Mouse (Mus musculus): ENCODE data around the gene Irs3. TPM values are rescaled to one million over a fixed set of nuclear protein-coding genes. Genes with fewer than 3 reads are reported as not detected.

Gene Irs3
- not detected for polyA plus RNA-seq (2014; fragmentation: Illumina TruSeq; extraction: RNeasy Lipid Tissue Mini Kit (QIAGEN cat#74804); ENCODE audit: low read depth, low replicate concordance)

DNA sequence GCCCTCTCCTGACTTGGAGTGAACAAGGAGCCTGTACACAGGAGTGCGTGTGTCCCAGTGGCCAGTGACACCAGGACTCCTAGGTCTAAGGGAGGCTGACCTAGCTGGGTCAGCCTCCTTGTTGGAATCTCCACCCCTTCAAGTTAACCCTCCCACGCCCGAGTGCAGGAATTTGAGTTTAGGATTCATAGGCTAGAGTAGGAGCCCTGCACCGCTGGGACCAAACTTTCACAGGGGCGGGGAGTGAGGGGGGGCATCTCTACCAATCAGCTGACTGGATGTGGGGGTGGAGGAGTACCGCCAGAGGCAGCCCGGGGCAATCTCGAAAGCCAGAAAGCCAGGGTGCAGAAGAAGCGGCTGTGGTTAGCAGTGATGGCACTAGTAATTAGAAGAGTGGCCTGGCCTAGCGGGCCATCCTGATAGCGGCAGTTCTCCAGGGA lies at the start of gene Irs3:
Gene Irs3 (minus strand): TSS at position 63 of the 440 bp plus-strand sequence.

DNA sequence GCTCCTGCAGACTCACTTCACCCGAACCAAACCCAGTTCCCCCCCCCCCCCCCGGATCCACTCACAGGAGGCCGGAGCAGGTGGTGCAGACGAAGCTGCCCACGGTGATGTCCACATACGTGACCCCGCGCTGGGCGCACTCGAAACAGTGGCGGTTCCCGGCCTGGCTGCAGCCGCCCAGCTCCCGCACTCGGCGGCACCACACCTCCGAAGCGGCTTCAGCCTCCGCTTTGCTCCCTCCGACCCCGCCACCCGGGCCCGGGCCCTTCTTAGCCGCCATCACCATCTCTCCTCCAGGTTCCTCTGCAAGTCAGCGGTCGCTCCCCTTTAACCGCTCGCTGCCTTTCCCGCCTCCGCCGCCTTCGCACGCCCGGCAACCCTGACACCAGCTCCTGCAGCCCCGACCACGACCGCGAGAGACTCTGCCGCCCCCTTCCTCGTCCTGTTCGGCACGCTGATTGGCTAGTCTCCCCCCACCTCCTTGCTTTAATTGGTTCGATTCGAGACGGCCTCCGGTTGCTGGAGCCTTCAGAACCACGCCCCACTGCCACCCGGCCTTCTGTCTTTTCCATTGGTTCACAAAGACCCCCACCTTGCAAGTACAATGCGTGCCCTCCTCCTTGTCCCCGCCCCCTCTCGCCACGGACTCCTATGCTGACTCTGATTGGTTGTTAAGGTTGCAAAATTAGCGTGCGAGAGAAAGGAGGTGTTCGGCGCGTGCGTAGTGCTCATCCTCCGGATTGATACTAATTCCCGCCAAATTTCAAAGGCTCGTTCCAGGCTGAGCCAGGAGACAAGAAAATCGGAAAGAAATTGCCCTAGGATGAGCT lies 39.0 kb upstream of the Irs3 start, which contains the start of gene Agfg2:
Gene Agfg2 (minus strand): TSS at position 433 of the 830 bp plus-strand sequence.

DNA sequence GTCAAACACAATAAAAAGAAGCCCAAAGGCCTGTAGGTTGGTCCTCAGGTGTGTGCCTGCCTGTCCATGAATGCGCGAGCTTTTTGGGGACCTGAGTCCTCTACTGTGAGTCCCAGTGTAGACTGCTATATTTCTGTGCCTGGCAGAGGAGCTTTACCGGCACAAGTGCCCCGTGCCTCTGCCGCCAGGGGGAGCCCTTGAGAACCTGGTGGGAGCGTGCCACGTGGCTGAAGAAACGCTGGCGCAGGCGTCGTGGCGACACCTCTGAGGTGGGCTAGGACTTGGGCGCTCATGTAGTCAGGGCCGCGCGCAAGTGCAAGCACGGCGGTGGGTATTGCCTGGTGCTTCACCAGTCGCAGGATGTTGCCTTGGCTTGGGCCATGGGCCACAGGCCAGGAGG lies 4.5 kb downstream of the Irs3 start, which contains the start of gene Sap25:
Gene Sap25 (plus strand): TSS at position 281 of the 400 bp plus-strand sequence.

GRCm38 (mm10) chr5:137628498-137629305 lies 16.8 kb downstream of the Irs3 start, which contains the start of the genes Fbxo24, Lrch4 and Gm20605:
Gene Fbxo24 (minus strand): TSS chr5:137629002.
Gene Lrch4 (plus strand): TSS chr5:137629121.
Gene Gm20605 (plus strand): TSS chr5:137629175.

GRCm38 (mm10) chr5:137613550-137613949 lies 32.0 kb downstream of the Irs3 start, which contains the start of gene Pcolce:
Gene Pcolce (minus strand): TSS chr5:137613784.

GRCm38 (mm10) chr5:137600619-137601364 lies 44.7 kb downstream of the Irs3 start, which contains the start of gene Mospd3:
Gene Mospd3 (minus strand): TSS chr5:137601058.

Other genes starting within 250 kb of the Irs3 start
- 2.8 TPM for gene Zan, start 168.7 kb downstream of the Irs3 start, polyA plus RNA-seq (2014; fragmentation: Illumina TruSeq; extraction: RNeasy Lipid Tissue Mini Kit (QIAGEN cat#74804); ENCODE audit: low read depth, low replicate concordance)
- gene Pop7, start 143.2 kb downstream of the Irs3 start, polyA plus RNA-seq (2014; fragmentation: Illumina TruSeq; extraction: RNeasy Lipid Tissue Mini Kit (QIAGEN cat#74804); ENCODE audit: low read depth, low replicate concordance), result not detected
- gene Gigyf1, start 127.2 kb downstream of the Irs3 start, polyA plus RNA-seq (2014; fragmentation: Illumina TruSeq; extraction: RNeasy Lipid Tissue Mini Kit (QIAGEN cat#74804); ENCODE audit: low read depth, low replicate concordance), result 0.83 TPM
- not detected for gene Epo, start 112.5 kb downstream of the Irs3 start, polyA plus RNA-seq (2014; fragmentation: Illumina TruSeq; extraction: RNeasy Lipid Tissue Mini Kit (QIAGEN cat#74804); ENCODE audit: low read depth, low replicate concordance)
- gene Gnb2, start 112.2 kb downstream of the Irs3 start, polyA plus RNA-seq (2014; fragmentation: Illumina TruSeq; extraction: RNeasy Lipid Tissue Mini Kit (QIAGEN cat#74804); ENCODE audit: low read depth, low replicate concordance), result 1.3 TPM
- not detected for gene Actl6b, start 92.2 kb downstream of the Irs3 start, polyA plus RNA-seq (2014; fragmentation: Illumina TruSeq; extraction: RNeasy Lipid Tissue Mini Kit (QIAGEN cat#74804); ENCODE audit: low read depth, low replicate concordance)
- 0.25 TPM for gene Tfr2, start 75.9 kb downstream of the Irs3 start, polyA plus RNA-seq (2014; fragmentation: Illumina TruSeq; extraction: RNeasy Lipid Tissue Mini Kit (QIAGEN cat#74804); ENCODE audit: low read depth, low replicate concordance)
- not detected for gene Mospd3, start 44.7 kb downstream of the Irs3 start, polyA plus RNA-seq (2014; fragmentation: Illumina TruSeq; extraction: RNeasy Lipid Tissue Mini Kit (QIAGEN cat#74804); ENCODE audit: low read depth, low replicate concordance)
- 12.9 TPM for gene Pcolce, start 31.9 kb downstream of the Irs3 start, polyA plus RNA-seq (2014; fragmentation: Illumina TruSeq; extraction: RNeasy Lipid Tissue Mini Kit (QIAGEN cat#74804); ENCODE audit: low read depth, low replicate concordance)
- gene Fbxo24, start 16.7 kb downstream of the Irs3 start, polyA plus RNA-seq (2014; fragmentation: Illumina TruSeq; extraction: RNeasy Lipid Tissue Mini Kit (QIAGEN cat#74804); ENCODE audit: low read depth, low replicate concordance), result 3.5 TPM
- gene Lrch4, start 16.6 kb downstream of the Irs3 start, polyA plus RNA-seq (2014; fragmentation: Illumina TruSeq; extraction: RNeasy Lipid Tissue Mini Kit (QIAGEN cat#74804); ENCODE audit: low read depth, low replicate concordance), result 1.6 TPM
- gene Gm20605, start 16.5 kb downstream of the Irs3 start, polyA plus RNA-seq (2014; fragmentation: Illumina TruSeq; extraction: RNeasy Lipid Tissue Mini Kit (QIAGEN cat#74804); ENCODE audit: low read depth, low replicate concordance), result 0.39 TPM
- 1.2 TPM for gene Sap25, start 4.4 kb downstream of the Irs3 start, polyA plus RNA-seq (2014; fragmentation: Illumina TruSeq; extraction: RNeasy Lipid Tissue Mini Kit (QIAGEN cat#74804); ENCODE audit: low read depth, low replicate concordance)
- gene Agfg2, start 39.0 kb upstream of the Irs3 start, polyA plus RNA-seq (2014; fragmentation: Illumina TruSeq; extraction: RNeasy Lipid Tissue Mini Kit (QIAGEN cat#74804); ENCODE audit: low read depth, low replicate concordance), result 5.5 TPM
- gene Nyap1, start 95.9 kb upstream of the Irs3 start, polyA plus RNA-seq (2014; fragmentation: Illumina TruSeq; extraction: RNeasy Lipid Tissue Mini Kit (QIAGEN cat#74804); ENCODE audit: low read depth, low replicate concordance), result 0.07 TPM
- gene Tsc22d4, start 100.0 kb upstream of the Irs3 start, polyA plus RNA-seq (2014; fragmentation: Illumina TruSeq; extraction: RNeasy Lipid Tissue Mini Kit (QIAGEN cat#74804); ENCODE audit: low read depth, low replicate concordance), result 7.8 TPM
- gene Ppp1r35, start 133.1 kb upstream of the Irs3 start, polyA plus RNA-seq (2014; fragmentation: Illumina TruSeq; extraction: RNeasy Lipid Tissue Mini Kit (QIAGEN cat#74804); ENCODE audit: low read depth, low replicate concordance), result 3.4 TPM
- gene Mepce, start 141.9 kb upstream of the Irs3 start, polyA plus RNA-seq (2014; fragmentation: Illumina TruSeq; extraction: RNeasy Lipid Tissue Mini Kit (QIAGEN cat#74804); ENCODE audit: low read depth, low replicate concordance), result 26.1 TPM
- gene Zcwpw1, start 142.1 kb upstream of the Irs3 start, polyA plus RNA-seq (2014; fragmentation: Illumina TruSeq; extraction: RNeasy Lipid Tissue Mini Kit (QIAGEN cat#74804); ENCODE audit: low read depth, low replicate concordance), result 48.0 TPM
- 0.38 TPM for gene Pilra, start 190.6 kb upstream of the Irs3 start, polyA plus RNA-seq (2014; fragmentation: Illumina TruSeq; extraction: RNeasy Lipid Tissue Mini Kit (QIAGEN cat#74804); ENCODE audit: low read depth, low replicate concordance)
- gene Pilrb1, start 212.4 kb upstream of the Irs3 start, polyA plus RNA-seq (2014; fragmentation: Illumina TruSeq; extraction: RNeasy Lipid Tissue Mini Kit (QIAGEN cat#74804); ENCODE audit: low read depth, low replicate concordance), result not detected
- gene Pilrb2, start 226.1 kb upstream of the Irs3 start, polyA plus RNA-seq (2014; fragmentation: Illumina TruSeq; extraction: RNeasy Lipid Tissue Mini Kit (QIAGEN cat#74804); ENCODE audit: low read depth, low replicate concordance), result not detected